Mouse (Mus musculus): ENCODE results near the gene Cdkal1. TPM values are rescaled to one million over a fixed set of nuclear protein-coding genes. Genes with fewer than 3 reads are reported as not detected.

Gene Cdkal1
- polyA plus RNA-seq, 1 experiment from 2014 or later: 14.7 TPM

GRCm38 (mm10) chr13:29490341-29490740, 365.1 kb downstream of the Cdkal1 start:
- Histone ChIP-seq H3K9me3 (ENCODE audit: control insufficient read depth, low read length) (no peaks in the 10 kb centered on the region), H3K9ac (ENCODE audit: low read length) (no peak overlapping the region), H3K4me3 (ENCODE audit: low read depth, low read length) (no peak overlapping the region), H3K27me3 (ENCODE audit: control insufficient read depth, insufficient read depth, low read length) (no peaks in the 10 kb centered on the region), H3K36me3 (ENCODE audit: control insufficient read depth, insufficient read depth, low read length) (no peaks in the 10 kb centered on the region), H3K27ac (replicated peaks) (no peak overlapping the region), H3K4me1 (replicated peaks; ENCODE audit: control insufficient read depth, insufficient read depth) (no peaks in the 10 kb centered on the region), H3K4me2 (replicated peaks; ENCODE audit: low read depth) (no peak overlapping the region)
- WGBS: 68% methylated on average over 8 of the region's 8 CpGs
- DNase-seq (ENCODE audit: low spot score) (no peak), ATAC-seq (ENCODE audit: low FRiP score, low TSS enrichment) (no peak)
- TF ChIP-seq CTCF (IDR thresholded peaks at IDR 0.05; ENCODE audit: low read depth) (no peak), EP300 (optimal IDR thresholded peaks at IDR 0.05) (no peak)

GRCm38 (mm10) chr13:29489476-29489875, 366.0 kb downstream of the Cdkal1 start:
- Histone ChIP-seq H3K4me2 (replicated peaks; ENCODE audit: low read depth) (no peak overlapping the region), H3K27me3 (ENCODE audit: control insufficient read depth, insufficient read depth, low read length) (no peaks in the 10 kb centered on the region), H3K4me1 (replicated peaks; ENCODE audit: control insufficient read depth, insufficient read depth) (no peaks in the 10 kb centered on the region), H3K27ac (replicated peaks) (no peak overlapping the region), H3K36me3 (ENCODE audit: control insufficient read depth, insufficient read depth, low read length) (no peaks in the 10 kb centered on the region), H3K4me3 (ENCODE audit: low read depth, low read length) (no peak overlapping the region), H3K9ac (ENCODE audit: low read length) (no peak overlapping the region), H3K9me3 (ENCODE audit: control insufficient read depth, low read length) (no peaks in the 10 kb centered on the region)
- ATAC-seq (ENCODE audit: low FRiP score, low TSS enrichment): no peak
- DNase-seq (ENCODE audit: low spot score): no peak
- TF ChIP-seq EP300 (optimal IDR thresholded peaks at IDR 0.05) (no peak), CTCF (IDR thresholded peaks at IDR 0.05; ENCODE audit: low read depth) (no peak)
- 81% methylated on average over 5 of the region's 5 CpGs for WGBS

GRCm38 (mm10) chr13:29486709-29487108, 368.8 kb downstream of the Cdkal1 start:
- Histone ChIP-seq H3K4me2 (replicated peaks; ENCODE audit: low read depth) (no peak overlapping the region), H3K27ac (replicated peaks) (no peak overlapping the region), H3K4me3 (ENCODE audit: low read depth, low read length) (no peak overlapping the region), H3K4me1 (replicated peaks; ENCODE audit: control insufficient read depth, insufficient read depth) (no peaks in the 10 kb centered on the region), H3K27me3 (ENCODE audit: control insufficient read depth, insufficient read depth, low read length) (no peaks in the 10 kb centered on the region), H3K9ac (ENCODE audit: low read length) (no peak overlapping the region), H3K9me3 (ENCODE audit: control insufficient read depth, low read length) (no peaks in the 10 kb centered on the region), H3K36me3 (ENCODE audit: control insufficient read depth, insufficient read depth, low read length) (no peaks in the 10 kb centered on the region)
- DNase-seq (ENCODE audit: low spot score): no peak
- TF ChIP-seq EP300 (optimal IDR thresholded peaks at IDR 0.05): no peak
- TF ChIP-seq CTCF (IDR thresholded peaks at IDR 0.05; ENCODE audit: low read depth): no peak
- WGBS: 84% methylated on average over 3 of the region's 3 CpGs
- no peak for ATAC-seq (ENCODE audit: low FRiP score, low TSS enrichment)

- Histone ChIP-seq H3K4me3 (ENCODE audit: low read depth, low read length) (no peak overlapping the region), H3K9ac (ENCODE audit: low read length) (no peak overlapping the region), H3K36me3 (ENCODE audit: control insufficient read depth, insufficient read depth, low read length) (no peaks in the 10 kb centered on the region), H3K27ac (replicated peaks) (no peak overlapping the region), H3K4me1 (replicated peaks; ENCODE audit: control insufficient read depth, insufficient read depth) (no peaks in the 10 kb centered on the region), H3K9me3 (ENCODE audit: control insufficient read depth, low read length) (no peaks in the 10 kb centered on the region), H3K27me3 (ENCODE audit: control insufficient read depth, insufficient read depth, low read length) (no peaks in the 10 kb centered on the region), H3K4me2 (replicated peaks; ENCODE audit: low read depth) (no peak overlapping the region)
- no peak for ATAC-seq (ENCODE audit: low FRiP score, low TSS enrichment)
- TF ChIP-seq CTCF (IDR thresholded peaks at IDR 0.05; ENCODE audit: low read depth) (no peak), EP300 (optimal IDR thresholded peaks at IDR 0.05) (no peak)
- DNase-seq (ENCODE audit: low spot score): no peak
- 51% methylated on average over 3 of the region's 3 CpGs for WGBS
Observed at GRCm38 (mm10) chr13:29483950-29484349, 371.5 kb downstream of the Cdkal1 start.

- H3K4me1 ChIP-seq (replicated peaks; ENCODE audit: control insufficient read depth, insufficient read depth): no peaks in the 10 kb centered on the region
- H3K27me3 ChIP-seq (ENCODE audit: control insufficient read depth, insufficient read depth, low read length): no peaks in the 10 kb centered on the region
- TF ChIP-seq EP300 (optimal IDR thresholded peaks at IDR 0.05) (no peak), CTCF (IDR thresholded peaks at IDR 0.05; ENCODE audit: low read depth) (no peak)
- 87% methylated on average over 9 of the region's 9 CpGs for WGBS
- H3K36me3 ChIP-seq (ENCODE audit: control insufficient read depth, insufficient read depth, low read length): no peaks in the 10 kb centered on the region
- ATAC-seq (ENCODE audit: low FRiP score, low TSS enrichment) (no peak), DNase-seq (ENCODE audit: low spot score) (no peak)
- no peak overlapping the region for H3K27ac ChIP-seq (replicated peaks)
- H3K9me3 ChIP-seq (ENCODE audit: control insufficient read depth, low read length): no peaks in the 10 kb centered on the region
- no peak overlapping the region for H3K9ac ChIP-seq (ENCODE audit: low read length)
- H3K4me2 ChIP-seq (replicated peaks; ENCODE audit: low read depth): no peak overlapping the region
- H3K4me3 ChIP-seq (ENCODE audit: low read depth, low read length): no peak overlapping the region
Observed at GRCm38 (mm10) chr13:29482147-29482863, 373.2 kb downstream of the Cdkal1 start.

GRCm38 (mm10) chr13:29476421-29476820, 379.1 kb downstream of the Cdkal1 start:
- WGBS: 73% methylated on average over 4 of the region's 4 CpGs
- Histone ChIP-seq H3K36me3 (ENCODE audit: control insufficient read depth, insufficient read depth, low read length) (no peaks in the 10 kb centered on the region), H3K4me1 (replicated peaks; ENCODE audit: control insufficient read depth, insufficient read depth) (no peaks in the 10 kb centered on the region), H3K4me2 (replicated peaks; ENCODE audit: low read depth) (no peak overlapping the region), H3K4me3 (ENCODE audit: low read depth, low read length) (no peak overlapping the region), H3K27me3 (ENCODE audit: control insufficient read depth, insufficient read depth, low read length) (no peaks in the 10 kb centered on the region), H3K9me3 (ENCODE audit: control insufficient read depth, low read length) (no peaks in the 10 kb centered on the region), H3K9ac (ENCODE audit: low read length) (no peak overlapping the region), H3K27ac (replicated peaks) (no peak overlapping the region)
- DNase-seq (ENCODE audit: low spot score): no peak
- ATAC-seq (ENCODE audit: low FRiP score, low TSS enrichment): no peak
- TF ChIP-seq EP300 (optimal IDR thresholded peaks at IDR 0.05): no peak
- no peak for TF ChIP-seq CTCF (IDR thresholded peaks at IDR 0.05; ENCODE audit: low read depth)
